Mouse (Mus musculus) lung, embryonic 16.5 days (tissue): ENCODE data around the gene Atxn1. TPM values are rescaled to one million over a fixed set of nuclear protein-coding genes. Genes with fewer than 3 reads are reported as not detected.
A peak's percentile ranks its signal among the peaks of the same experiment; 100 is the strongest.

Experiments
- ATAC-seq: fragments of 200-750 bp; cut with Nextera tagmentation; 2 replicates; pipeline ENCODE4 v1.8.0; 2017; ENCODE audit warnings: low read depth, mild to moderate bottlenecking, moderate library complexity
- H3K27ac ChIP-seq: fragments of 300-500 bp; sonication (generic); 2 replicates; pipeline ENCODE4 v1.5.1; 2014; ENCODE audit warnings: mild to moderate bottlenecking, control low read depth, low read length
- H3K27me3 ChIP-seq: fragments of 300-500 bp; sonication (generic); 2 replicates; pipeline ENCODE4 v1.6.1; 2014; ENCODE audit warnings: low read depth, low read length, mixed read lengths; ENCODE audit not compliant: control insufficient read depth, insufficient read depth
- H3K36me3 ChIP-seq: fragments of 300-500 bp; sonication (generic); 2 replicates; pipeline ENCODE4 v1.6.1; 2014; ENCODE audit warnings: low read length; ENCODE audit not compliant: control insufficient read depth, insufficient read depth
- H3K4me1 ChIP-seq: fragments of 300-500 bp; sonication (generic); replicated peaks from 2 replicates; pipeline ENCODE4 v1.6.1; 2014; ENCODE audit warnings: low read length, mixed read lengths; ENCODE audit not compliant: control insufficient read depth, insufficient read depth
- H3K4me2 ChIP-seq: fragments of 300-500 bp; sonication (generic); 2 replicates; pipeline ENCODE4 v1.6.1; 2014; ENCODE audit warnings: low read depth, low read length, control low read depth
- H3K4me3 ChIP-seq: fragments of 300-500 bp; sonication (generic); 2 replicates; pipeline ENCODE4 v1.5.1; 2014; ENCODE audit warnings: mild to moderate bottlenecking, low read length, control low read depth
- H3K9ac ChIP-seq: fragments of 300-500 bp; sonication (generic); 2 replicates; pipeline ENCODE4 v1.6.1; 2014; ENCODE audit warnings: low read length, control low read depth
- H3K9me3 ChIP-seq: fragments of 300-500 bp; sonication (generic); 2 replicates; pipeline ENCODE4 v1.6.1; 2016; ENCODE audit warnings: low read length; ENCODE audit not compliant: control insufficient read depth
- WGBS: fragments of 180-500 bp; shearing (Covaris S2); extraction: QIAGEN DNeasy Blood & Tissue Kit; methylation state at CpG from one replicate; pipeline ENCODE4 v1.1.7; 2014; 5-methylcytosine and 5-hydroxymethylcytosine counted together
- polyA plus RNA-seq: library from polyadenylated mRNA; unstranded; fragments of >200 nt; fragmentation: Nextera tagmentation; extraction: Ambion mirVana; gene quantifications from 2 replicates; pipeline ENCODE4 v1.2.1, GENCODE M21; 2015

Gene Atxn1
- polyA plus RNA-seq, 1 experiment from 2014 or later: 8.3 TPM

GRCm38 (mm10) chr13:45637324-45637723, 327.5 kb downstream of the Atxn1 start:
- Histone ChIP-seq H3K9me3 (no peaks in the 10 kb centered on the region), H3K27ac (no peak overlapping the region), H3K27me3 (no peaks in the 10 kb centered on the region), H3K4me3 (no peak overlapping the region), H3K36me3 (no peaks in the 10 kb centered on the region), H3K4me1 (peaks cover 2% of the 10 kb centered on the region; the same call in 1 of the 2 replicates), H3K9ac (no peak overlapping the region), H3K4me2 (no peak overlapping the region)
- WGBS: 40% methylated on average over 8 of the region's 8 CpGs
- ATAC-seq: peak; percentile 49; the same call in 1 of the 2 replicates

GRCm38 (mm10) chr13:45636435-45636834, 328.4 kb downstream of the Atxn1 start:
- H3K4me1 ChIP-seq: peaks cover 2% of the 10 kb centered on the region; the same call in 1 of the 2 replicates
- H3K4me3 ChIP-seq: no peak overlapping the region
- H3K9me3 ChIP-seq: no peaks in the 10 kb centered on the region
- H3K4me2 ChIP-seq: no peak overlapping the region
- no peaks in the 10 kb centered on the region for H3K27me3 ChIP-seq
- no peak for ATAC-seq
- H3K27ac ChIP-seq: no peak overlapping the region
- WGBS: 83% methylated on average over 3 of the region's 3 CpGs
- H3K9ac ChIP-seq: no peak overlapping the region
- H3K36me3 ChIP-seq: no peaks in the 10 kb centered on the region

- Histone ChIP-seq H3K9ac (no peak overlapping the region), H3K27me3 (no peaks in the 10 kb centered on the region), H3K4me1 (peaks cover 6% of the 10 kb centered on the region), H3K4me3 (no peak overlapping the region), H3K9me3 (no peaks in the 10 kb centered on the region), H3K36me3 (no peaks in the 10 kb centered on the region), H3K27ac (no peak overlapping the region), H3K4me2 (no peak overlapping the region)
- no peak for ATAC-seq
Measured at GRCm38 (mm10) chr13:45633918-45634317, 330.9 kb downstream of the Atxn1 start.

GRCm38 (mm10) chr13:45632133-45632532, 332.7 kb downstream of the Atxn1 start:
- no peak overlapping the region for H3K4me3 ChIP-seq
- no peaks in the 10 kb centered on the region for H3K9me3 ChIP-seq
- no peak overlapping the region for H3K4me2 ChIP-seq
- H3K27ac ChIP-seq: no peak overlapping the region
- WGBS: 81% methylated on average over 3 of the region's 3 CpGs
- H3K4me1 ChIP-seq: peaks cover 20% of the 10 kb centered on the region
- no peak for ATAC-seq
- no peak overlapping the region for H3K9ac ChIP-seq
- H3K27me3 ChIP-seq: no peaks in the 10 kb centered on the region
- no peaks in the 10 kb centered on the region for H3K36me3 ChIP-seq

- H3K9me3 ChIP-seq: no peaks in the 10 kb centered on the region
- 57% methylated on average over 12 of the region's 12 CpGs for WGBS
- H3K36me3 ChIP-seq: no peaks in the 10 kb centered on the region
- no peak overlapping the region for H3K4me3 ChIP-seq
- no peaks in the 10 kb centered on the region for H3K27me3 ChIP-seq
- H3K9ac ChIP-seq: no peak overlapping the region
- peaks cover 23% of the 10 kb centered on the region for H3K4me1 ChIP-seq
- no peak overlapping the region for H3K27ac ChIP-seq
- H3K4me2 ChIP-seq: no peak overlapping the region
- no peak; the same call in 1 of the 2 replicates for ATAC-seq
Measured at GRCm38 (mm10) chr13:45630518-45631290, 334.1 kb downstream of the Atxn1 start.

GRCm38 (mm10) chr13:45629750-45630149, 335.1 kb downstream of the Atxn1 start:
- H3K9me3 ChIP-seq: no peaks in the 10 kb centered on the region
- no peak overlapping the region for H3K9ac ChIP-seq
- no peaks in the 10 kb centered on the region for H3K27me3 ChIP-seq
- H3K36me3 ChIP-seq: no peaks in the 10 kb centered on the region
- WGBS: 72% methylated on average over 1 of the region's 1 CpGs
- no peak overlapping the region for H3K27ac ChIP-seq
- no peak overlapping the region for H3K4me3 ChIP-seq
- no peak overlapping the region for H3K4me2 ChIP-seq
- peaks cover 23% of the 10 kb centered on the region for H3K4me1 ChIP-seq
- ATAC-seq: no peak

- no peak overlapping the region for H3K4me3 ChIP-seq
- H3K4me2 ChIP-seq: no peak overlapping the region
- no peaks in the 10 kb centered on the region for H3K9me3 ChIP-seq
- H3K27me3 ChIP-seq: no peaks in the 10 kb centered on the region
- H3K27ac ChIP-seq: no peak overlapping the region
- peaks cover 23% of the 10 kb centered on the region for H3K4me1 ChIP-seq
- ATAC-seq: no peak
- H3K9ac ChIP-seq: no peak overlapping the region
- 65% methylated on average over 8 of the region's 8 CpGs for WGBS
- H3K36me3 ChIP-seq: peaks cover 2% of the 10 kb centered on the region; the same call in 1 of the 2 replicates
Measured at GRCm38 (mm10) chr13:45628341-45628740, 336.5 kb downstream of the Atxn1 start.

- Histone ChIP-seq H3K9me3 (no peaks in the 10 kb centered on the region), H3K27me3 (no peaks in the 10 kb centered on the region)
Measured at GRCm38 (mm10) chr13:45627206-45627751, 337.5 kb downstream of the Atxn1 start.

GRCm38 (mm10) chr13:45625740-45626139, 339.1 kb downstream of the Atxn1 start:
- WGBS: 91% methylated on average over 5 of the region's 5 CpGs

More at GRCm38 (mm10) chr13:45627206-45627751, 337.5 kb downstream of the Atxn1 start:
- Histone ChIP-seq H3K4me2 (no peak overlapping the region), H3K36me3 (peaks cover 2% of the 10 kb centered on the region; the same call in 1 of the 2 replicates), H3K4me1 (peaks cover 25% of the 10 kb centered on the region), H3K4me3 (no peak overlapping the region), H3K27ac (peak overlapping the region; percentile 11; the same call in 1 of the 2 replicates), H3K9ac (no peak overlapping the region)
- ATAC-seq: peak; percentile 64
- 18% methylated on average over 8 of the region's 8 CpGs for WGBS

More at GRCm38 (mm10) chr13:45625740-45626139, 339.1 kb downstream of the Atxn1 start:
- Histone ChIP-seq H3K9ac (no peak overlapping the region), H3K27me3 (no peaks in the 10 kb centered on the region), H3K4me3 (no peak overlapping the region), H3K9me3 (no peaks in the 10 kb centered on the region), H3K27ac (no peak overlapping the region), H3K4me2 (no peak overlapping the region), H3K4me1 (peaks cover 22% of the 10 kb centered on the region), H3K36me3 (peaks cover 2% of the 10 kb centered on the region; the same call in 1 of the 2 replicates)
- ATAC-seq: no peak
